Comparison of ENCODE assay signal across 13 mouse cellular contexts in the genomic region with DNA sequence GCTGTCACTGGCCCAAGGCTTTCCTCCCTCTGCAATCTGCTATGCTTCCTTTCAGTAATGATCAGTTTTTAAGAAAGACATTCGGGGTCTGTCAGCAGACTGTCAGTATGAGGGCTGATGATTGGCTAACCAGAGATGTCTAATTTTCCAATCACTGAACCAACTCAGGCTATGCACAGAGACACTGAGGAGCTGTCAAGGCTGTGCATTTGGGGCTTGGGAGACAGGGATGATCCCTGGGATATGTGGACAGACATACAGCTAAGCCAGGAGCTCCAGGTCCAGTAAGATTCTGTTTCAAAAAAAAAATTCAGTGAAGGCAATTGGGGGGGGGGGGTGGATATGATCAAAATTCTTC.
A peak's percentile ranks its signal among the peaks of the same experiment; 100 is the strongest.
DNase-seq lines count a peak whose midpoint lies in the region; ATAC-seq and TF ChIP-seq lines count a peak whose summit lies in the region.
"Had no signal": no experiment of that assay in that cellular context is flagged by ENCODE, and none has a peak within 500 bp of the region (broad histone marks: within the 10 kb centered on the region; RNA-seq: fewer than 3 reads in every experiment).

No protein-coding gene starts in this region.

- WGBS in kidney, adult 2 months = 64% methylated on average over 1 of the region's 1 CpGs
- WGBS in lung, embryonic 16.5 days = 36% methylated on average over 1 of the region's 1 CpGs
- WGBS in intestine, embryonic 16.5 days = 76% methylated on average over 1 of the region's 1 CpGs
- WGBS in stomach, embryonic 14.5 days = 55% methylated on average over 1 of the region's 1 CpGs
- WGBS in hindbrain, embryonic 11.5 days = 85% methylated on average over 1 of the region's 1 CpGs

- no peak overlapping the region for H3K9ac ChIP-seq in lung, embryonic 16.5 days (ENCODE audit: low read length)
- H3K9ac ChIP-seq in intestine, embryonic 16.5 days (ENCODE audit: low read depth, low read length) = no peak overlapping the region
- H3K9ac ChIP-seq in stomach, embryonic 14.5 days (replicated peaks; ENCODE audit: low read depth, low read length) = no peak overlapping the region
- no peak overlapping the region for H3K9ac ChIP-seq in hindbrain, embryonic 11.5 days (ENCODE audit: low read depth, low read length)
- H3K9ac ChIP-seq: limb, embryonic 12.5 days; midbrain, embryonic 12.5 days had no signal

- no peaks in the 10 kb centered on the region for H3K27me3 ChIP-seq in kidney, adult 2 months (replicated peaks; ENCODE audit: control insufficient read depth, insufficient read depth, low read length)
- no peaks in the 10 kb centered on the region for H3K27me3 ChIP-seq in lung, embryonic 16.5 days (ENCODE audit: control insufficient read depth, insufficient read depth, low read depth, low read length)
- no peaks in the 10 kb centered on the region for H3K27me3 ChIP-seq in intestine, embryonic 16.5 days (replicated peaks; ENCODE audit: control insufficient read depth, insufficient read depth, low read length)
- no peaks in the 10 kb centered on the region for H3K27me3 ChIP-seq in stomach, embryonic 14.5 days (ENCODE audit: control insufficient read depth, insufficient read depth, low read length)
- H3K27me3 ChIP-seq in hindbrain, embryonic 11.5 days (ENCODE audit: control insufficient read depth, insufficient read depth, low read length) = no peaks in the 10 kb centered on the region
- H3K27me3 ChIP-seq: CH12.LX; limb, embryonic 12.5 days; midbrain, embryonic 12.5 days had no signal

- H3K4me3 ChIP-seq in kidney, adult 2 months (ENCODE audit: insufficient read depth, low read depth, low read length) = no peak overlapping the region
- no peak overlapping the region for H3K4me3 ChIP-seq in lung, embryonic 16.5 days (ENCODE audit: low read length)
- no peak overlapping the region for H3K4me3 ChIP-seq in intestine, embryonic 16.5 days (ENCODE audit: low read length)
- H3K4me3 ChIP-seq in stomach, embryonic 14.5 days (ENCODE audit: low read depth, low read length) = no peak overlapping the region
- H3K4me3 ChIP-seq in hindbrain, embryonic 11.5 days (ENCODE audit: low read depth, low read length) = no peak overlapping the region
- H3K4me3 ChIP-seq: limb, embryonic 12.5 days; midbrain, embryonic 12.5 days had no signal

- ATAC-seq in lung, embryonic 16.5 days (ENCODE audit: low read depth) = no peak; the same call in 1 of the 2 replicates
- 0 out of 2 replicates have a peak, but pooled peaks have one; percentile 5 for ATAC-seq in intestine, embryonic 16.5 days
- no peak for ATAC-seq in stomach, embryonic 14.5 days (ENCODE audit: insufficient number of reproducible peaks, insufficient read depth, low FRiP score, low read depth)
- no peak for ATAC-seq in hindbrain, embryonic 11.5 days (ENCODE audit: low FRiP score)
- ATAC-seq: hindbrain, postnatal 0 days had no signal

- H3K4me2 ChIP-seq in lung, embryonic 16.5 days (ENCODE audit: low read depth, low read length) = no peak overlapping the region
- no peak overlapping the region for H3K4me2 ChIP-seq in intestine, embryonic 16.5 days (ENCODE audit: low read depth, low read length)
- H3K4me2 ChIP-seq in stomach, embryonic 14.5 days (replicated peaks; ENCODE audit: low read depth, low read length) = no peak overlapping the region
- H3K4me2 ChIP-seq in hindbrain, embryonic 11.5 days (replicated peaks; ENCODE audit: low read depth, low read length) = no peak overlapping the region
- H3K4me2 ChIP-seq: limb, embryonic 12.5 days; midbrain, embryonic 12.5 days had no signal

- DNase-seq in kidney, adult 2 months = no peak
- DNase-seq in kidney, postnatal 25 days = no peak
- no peak for DNase-seq in lung, postnatal 25 days (ENCODE audit: low spot score)
- no peak for DNase-seq in hindbrain, embryonic 11.5 days (ENCODE audit: low spot score)
- DNase-seq in retina, embryonic 14.5 days (ENCODE audit: low spot score) = no peak
- DNase-seq: cerebellum, adult 11-12 months had no signal

- no peak for TF ChIP-seq POLR2A in kidney, adult 2 months (IDR thresholded peaks at IDR 0.05; ENCODE audit: low read depth, low read length)

- no peak for TF ChIP-seq CTCF in kidney, adult 2 months (conservative IDR thresholded peaks at IDR 0.05; ENCODE audit: insufficient read depth, insufficient read length, low read depth, low read length)

- H3K4me1 ChIP-seq in kidney, adult 2 months (ENCODE audit: control insufficient read depth, insufficient read depth, low read length) = peaks cover 3% of the 10 kb centered on the region; the same call in 1 of the 2 replicates
- no peaks in the 10 kb centered on the region; the same call in 1 of the 2 replicates for H3K4me1 ChIP-seq in lung, embryonic 16.5 days (replicated peaks; ENCODE audit: control insufficient read depth, insufficient read depth, low read length)
- peaks cover 5% of the 10 kb centered on the region; the same call in 1 of the 2 replicates for H3K4me1 ChIP-seq in intestine, embryonic 16.5 days (ENCODE audit: control insufficient read depth, insufficient read depth, low read length)
- peaks cover 9% of the 10 kb centered on the region; the same call in 1 of the 2 replicates for H3K4me1 ChIP-seq in stomach, embryonic 14.5 days (ENCODE audit: control insufficient read depth, insufficient read depth, low read length)
- H3K4me1 ChIP-seq in hindbrain, embryonic 11.5 days (replicated peaks; ENCODE audit: control insufficient read depth, insufficient read depth, low read length) = no peaks in the 10 kb centered on the region
- H3K4me1 ChIP-seq: midbrain, embryonic 12.5 days had no signal

- no peaks in the 10 kb centered on the region for H3K36me3 ChIP-seq in kidney, adult 2 months (ENCODE audit: control insufficient read depth, insufficient read depth, low read length)
- H3K36me3 ChIP-seq in lung, embryonic 16.5 days (ENCODE audit: control insufficient read depth, insufficient read depth, low read length) = no peaks in the 10 kb centered on the region
- H3K36me3 ChIP-seq in intestine, embryonic 16.5 days (ENCODE audit: control insufficient read depth, insufficient read depth, low read length) = no peaks in the 10 kb centered on the region
- no peaks in the 10 kb centered on the region for H3K36me3 ChIP-seq in stomach, embryonic 14.5 days (ENCODE audit: control insufficient read depth, insufficient read depth, low read length)
- H3K36me3 ChIP-seq in hindbrain, embryonic 11.5 days (ENCODE audit: control insufficient read depth, insufficient read depth, low read length) = no peaks in the 10 kb centered on the region
- H3K36me3 ChIP-seq: limb, embryonic 12.5 days; midbrain, embryonic 12.5 days had no signal

- no peaks in the 10 kb centered on the region for H3K9me3 ChIP-seq in lung, embryonic 16.5 days (ENCODE audit: control insufficient read depth, low read length)
- no peaks in the 10 kb centered on the region for H3K9me3 ChIP-seq in intestine, embryonic 16.5 days (ENCODE audit: control insufficient read depth, low read length)
- no peaks in the 10 kb centered on the region for H3K9me3 ChIP-seq in stomach, embryonic 14.5 days (ENCODE audit: control insufficient read depth, low read depth, low read length)
- H3K9me3 ChIP-seq in hindbrain, embryonic 11.5 days (ENCODE audit: control insufficient read depth, low read length) = no peaks in the 10 kb centered on the region
- H3K9me3 ChIP-seq: limb, embryonic 12.5 days; midbrain, embryonic 12.5 days had no signal

- peak overlapping the region; percentile 71 for H3K27ac ChIP-seq in kidney, adult 2 months (ENCODE audit: insufficient read depth, low read depth, low read length)
- H3K27ac ChIP-seq in lung, embryonic 16.5 days (ENCODE audit: low read length) = peak overlapping the region; percentile 89
- H3K27ac ChIP-seq in intestine, embryonic 16.5 days (ENCODE audit: low read length) = peak overlapping the region; percentile 83
- H3K27ac ChIP-seq in stomach, embryonic 14.5 days (ENCODE audit: low read length) = peak overlapping the region; percentile 61
- no peak overlapping the region for H3K27ac ChIP-seq in hindbrain, embryonic 11.5 days (ENCODE audit: low read depth, low read length)
- H3K27ac ChIP-seq: hindbrain, postnatal 0 days; limb, embryonic 12.5 days; midbrain, embryonic 12.5 days had no signal
